In genomic region chr7:141468522-141469211, GRCm38 (mm10) we compare ENCODE assay signal across 8 mouse cellular contexts. TPM values are rescaled to one million over a fixed set of nuclear protein-coding genes. Genes with fewer than 3 reads are reported as not detected.
DNase-seq lines count a peak whose midpoint lies in the region; ATAC-seq lines count a peak whose summit lies in the region.

No protein-coding gene starts in this region.

- no peaks in the 10 kb centered on the region for H3K9me3 ChIP-seq in heart, embryonic 10.5 days
- no peaks in the 10 kb centered on the region for H3K9me3 ChIP-seq in lung, embryonic 15.5 days
- no peaks in the 10 kb centered on the region for H3K9me3 ChIP-seq in neural tube, embryonic 15.5 days (replicated peaks)

- DNase-seq in cerebellum, adult 11 months: no peak
- DNase-seq in T-cell, adult 2 months (ENCODE audit: low spot score): peak; percentile 49
- peak; percentile 86 for DNase-seq in embryo, embryonic 11 days
- DNase-seq in heart, embryonic 10.5 days (ENCODE audit: low spot score): peak; percentile 95
- peak; percentile 82 for DNase-seq in kidney, adult 9 months

- peak overlapping the region; percentile 87 for H3K4me3 ChIP-seq in heart, embryonic 10.5 days
- peak overlapping the region; percentile 61 for H3K4me3 ChIP-seq in lung, embryonic 15.5 days
- peak overlapping the region; percentile 56 for H3K4me3 ChIP-seq in neural tube, embryonic 15.5 days (replicated peaks)

- 6% methylated on average over 8 of the region's 8 CpGs for WGBS in heart, embryonic 10.5 days
- 2% methylated on average over 8 of the region's 8 CpGs for WGBS in lung, embryonic 15.5 days
- 8% methylated on average over 8 of the region's 8 CpGs for WGBS in neural tube, embryonic 15.5 days

- H3K4me2 ChIP-seq in lung, embryonic 15.5 days: peak overlapping the region; percentile 74
- H3K4me2 ChIP-seq in neural tube, embryonic 15.5 days: peak overlapping the region; percentile 66

- peaks cover 32% of the 10 kb centered on the region for H3K27me3 ChIP-seq in heart, embryonic 10.5 days (ENCODE audit: insufficient read depth, poor library complexity, severe bottlenecking)
- H3K27me3 ChIP-seq in lung, embryonic 15.5 days: peaks cover 15% of the 10 kb centered on the region
- peaks cover 31% of the 10 kb centered on the region for H3K27me3 ChIP-seq in neural tube, embryonic 15.5 days (replicated peaks)

- peaks cover 37% of the 10 kb centered on the region for H3K36me3 ChIP-seq in heart, embryonic 10.5 days
- H3K36me3 ChIP-seq in lung, embryonic 15.5 days: peaks cover 32% of the 10 kb centered on the region
- H3K36me3 ChIP-seq in neural tube, embryonic 15.5 days: peaks cover 29% of the 10 kb centered on the region

- H3K4me1 ChIP-seq in heart, embryonic 10.5 days: peaks cover 71% of the 10 kb centered on the region
- peaks cover 56% of the 10 kb centered on the region for H3K4me1 ChIP-seq in lung, embryonic 15.5 days
- peaks cover 60% of the 10 kb centered on the region for H3K4me1 ChIP-seq in neural tube, embryonic 15.5 days

- H3K9ac ChIP-seq in lung, embryonic 15.5 days: peak overlapping the region; percentile 68
- peak overlapping the region; percentile 63 for H3K9ac ChIP-seq in neural tube, embryonic 15.5 days (replicated peaks)

- ATAC-seq in cerebellum, adult (ENCODE audit: insufficient number of reproducible peaks, low FRiP score, low TSS enrichment): peak; percentile 31; the same call in 1 of the 2 replicates
- peak; percentile 66 for ATAC-seq in lung, embryonic 15.5 days (ENCODE audit: borderline replicate concordance, extremely low read depth, low FRiP score, low TSS enrichment)
- ATAC-seq in neural tube, embryonic 15.5 days (ENCODE audit: low FRiP score): peak; percentile 79

- peak overlapping the region; percentile 95 for H3K27ac ChIP-seq in heart, embryonic 10.5 days
- H3K27ac ChIP-seq in lung, embryonic 15.5 days: peak overlapping the region; percentile 84
- peak overlapping the region; percentile 78 for H3K27ac ChIP-seq in neural tube, embryonic 15.5 days (replicated peaks)

RNA-seq across cellular contexts. Expression of gene Cd151, which starts 1.5 kb away (rescaled TPM):
- polyA plus RNA-seq in heart, embryonic 10.5 days (2016; fragmentation: Nextera tagmentation; extraction: Ambion mirVana): 23.1 and 38.2 TPM in 2 replicates
- polyA plus RNA-seq in lung, embryonic 15.5 days (2015; fragmentation: Nextera tagmentation; extraction: Ambion mirVana): 24.4 and 30.7 TPM in 2 replicates
- 23.7 and 25.1 TPM in 2 replicates for polyA plus RNA-seq in neural tube, embryonic 15.5 days (2015; fragmentation: Nextera tagmentation; extraction: Ambion mirVana)

RNA-seq across cellular contexts. Expression of gene Polr2l, which starts 6.3 kb away (rescaled TPM):
- 73.2 and 74.5 TPM in 2 replicates for polyA plus RNA-seq in heart, embryonic 10.5 days (2016; fragmentation: Nextera tagmentation; extraction: Ambion mirVana)
- polyA plus RNA-seq in lung, embryonic 15.5 days (2015; fragmentation: Nextera tagmentation; extraction: Ambion mirVana): 66.9 and 69.2 TPM in 2 replicates
- polyA plus RNA-seq in neural tube, embryonic 15.5 days (2015; fragmentation: Nextera tagmentation; extraction: Ambion mirVana): 85.3 and 89.8 TPM in 2 replicates

RNA-seq across cellular contexts. Expression of gene Tspan4, which starts 6.4 kb away (rescaled TPM):
- polyA plus RNA-seq in heart, embryonic 10.5 days (2016; fragmentation: Nextera tagmentation; extraction: Ambion mirVana): 69.0 and 70.8 TPM in 2 replicates
- polyA plus RNA-seq in lung, embryonic 15.5 days (2015; fragmentation: Nextera tagmentation; extraction: Ambion mirVana): 96.9 and 100 TPM in 2 replicates
- polyA plus RNA-seq in neural tube, embryonic 15.5 days (2015; fragmentation: Nextera tagmentation; extraction: Ambion mirVana): 73.0 and 77.3 TPM in 2 replicates

RNA-seq across cellular contexts. Expression of gene Cracr2b, which starts 7.8 kb away (rescaled TPM):
- polyA plus RNA-seq in heart, embryonic 10.5 days (2016; fragmentation: Nextera tagmentation; extraction: Ambion mirVana): 14.0 and 14.6 TPM in 2 replicates
- 35.6 and 40.8 TPM in 2 replicates for polyA plus RNA-seq in lung, embryonic 15.5 days (2015; fragmentation: Nextera tagmentation; extraction: Ambion mirVana)
- 7.1 and 9.6 TPM in 2 replicates for polyA plus RNA-seq in neural tube, embryonic 15.5 days (2015; fragmentation: Nextera tagmentation; extraction: Ambion mirVana)

RNA-seq across cellular contexts. Expression of gene Pnpla2, which starts 13.7 kb away (rescaled TPM):
- 28.3 and 38.9 TPM in 2 replicates for polyA plus RNA-seq in heart, embryonic 10.5 days (2016; fragmentation: Nextera tagmentation; extraction: Ambion mirVana)
- polyA plus RNA-seq in lung, embryonic 15.5 days (2015; fragmentation: Nextera tagmentation; extraction: Ambion mirVana): 35.9 and 41.6 TPM in 2 replicates
- polyA plus RNA-seq in neural tube, embryonic 15.5 days (2015; fragmentation: Nextera tagmentation; extraction: Ambion mirVana): 17.2 and 25.7 TPM in 2 replicates
